Mouse (Mus musculus) heart, postnatal 0 days (tissue): ENCODE data around the gene Nrxn2. TPM values are rescaled to one million over a fixed set of nuclear protein-coding genes. Genes with fewer than 3 reads are reported as not detected.

Experiments used
- ATAC-seq: fragments of 200-750 bp; cut with Nextera tagmentation; 2 replicates; pipeline ENCODE4 v1.8.0; 2017; ENCODE audit warnings: low read depth, moderate number of reproducible peaks, moderate library complexity; ENCODE audit not compliant: insufficient read depth
- DNase-seq: peaks from one replicate; pipeline ENCODE4 v3.0.0-alpha.2; 2016; ENCODE audit warnings: low spot score
- H3K27ac ChIP-seq: fragments of 300-500 bp; sonication (generic); 2 replicates; pipeline ENCODE4 v1.5.1; 2014; ENCODE audit warnings: low read depth, mild to moderate bottlenecking
- H3K27me3 ChIP-seq: fragments of 300-500 bp; sonication (generic); 2 replicates; pipeline ENCODE4 v1.6.1; 2014; ENCODE audit warnings: low read length, mixed read lengths; ENCODE audit not compliant: control insufficient read depth, insufficient read depth
- H3K36me3 ChIP-seq: fragments of 300-500 bp; sonication (generic); replicated peaks from 2 replicates; pipeline ENCODE4 v1.6.1; 2014; ENCODE audit warnings: low read length, mixed read lengths; ENCODE audit not compliant: control insufficient read depth, insufficient read depth
- H3K4me1 ChIP-seq: fragments of 300-500 bp; sonication (generic); 2 replicates; pipeline ENCODE4 v1.6.1; 2014; ENCODE audit warnings: antibody characterized with exemption; ENCODE audit not compliant: control insufficient read depth, insufficient read depth
- H3K4me2 ChIP-seq: fragments of 300-500 bp; sonication (generic); 2 replicates; pipeline ENCODE4 v1.6.1; 2014; ENCODE audit warnings: low read depth, mild to moderate bottlenecking, low read length, moderate library complexity
- H3K4me3 ChIP-seq: fragments of 300-500 bp; sonication (generic); 2 replicates; pipeline ENCODE4 v1.5.1; 2014; ENCODE audit warnings: low read depth, low read length
- H3K9ac ChIP-seq: fragments of 300-500 bp; sonication (generic); replicated peaks from 2 replicates; pipeline ENCODE4 v1.6.1; 2014; ENCODE audit warnings: low read depth, low read length, mixed read lengths
- H3K9me3 ChIP-seq: fragments of 300-500 bp; sonication (generic); replicated peaks from 2 replicates; pipeline ENCODE4 v1.6.1; 2016; ENCODE audit warnings: low read length; ENCODE audit not compliant: control insufficient read depth
- CTCF ChIP-seq: IDR thresholded peaks from 2 replicates; pipeline ENCODE4 v1.5.1; 2016; ENCODE audit warnings: antibody characterized with exemption, control low read depth, low read depth
- EP300 ChIP-seq: IDR thresholded peaks from 2 replicates; pipeline ENCODE4 v1.6.1; 2016; ENCODE audit warnings: antibody characterized with exemption, low read depth
- WGBS: fragments of 180-500 bp; shearing (Covaris S2); extraction: QIAGEN DNeasy Blood & Tissue Kit; methylation state at CpG from one replicate; pipeline ENCODE4 v1.1.7; 2014; 5-methylcytosine and 5-hydroxymethylcytosine counted together
- polyA plus RNA-seq: library from polyadenylated mRNA; unstranded; fragments of >200 nt; fragmentation: Nextera tagmentation; extraction: Ambion mirVana; gene quantifications from 2 replicates; pipeline ENCODE4 v1.2.1, GENCODE M21; 2015
- total RNA-seq: library from RNA; depleted of rRNA; stranded (reverse); fragments of >200 nt; gene quantifications from 2 replicates; pipeline ENCODE4 v1.2.3, GENCODE M21; 2014; ENCODE audit warnings: low replicate concordance

The Nrxn2 gene
- total and polyA plus RNA-seq, 2 experiments from 2014 or later, result 0.68 TPM; not detected in 1

DNA sequence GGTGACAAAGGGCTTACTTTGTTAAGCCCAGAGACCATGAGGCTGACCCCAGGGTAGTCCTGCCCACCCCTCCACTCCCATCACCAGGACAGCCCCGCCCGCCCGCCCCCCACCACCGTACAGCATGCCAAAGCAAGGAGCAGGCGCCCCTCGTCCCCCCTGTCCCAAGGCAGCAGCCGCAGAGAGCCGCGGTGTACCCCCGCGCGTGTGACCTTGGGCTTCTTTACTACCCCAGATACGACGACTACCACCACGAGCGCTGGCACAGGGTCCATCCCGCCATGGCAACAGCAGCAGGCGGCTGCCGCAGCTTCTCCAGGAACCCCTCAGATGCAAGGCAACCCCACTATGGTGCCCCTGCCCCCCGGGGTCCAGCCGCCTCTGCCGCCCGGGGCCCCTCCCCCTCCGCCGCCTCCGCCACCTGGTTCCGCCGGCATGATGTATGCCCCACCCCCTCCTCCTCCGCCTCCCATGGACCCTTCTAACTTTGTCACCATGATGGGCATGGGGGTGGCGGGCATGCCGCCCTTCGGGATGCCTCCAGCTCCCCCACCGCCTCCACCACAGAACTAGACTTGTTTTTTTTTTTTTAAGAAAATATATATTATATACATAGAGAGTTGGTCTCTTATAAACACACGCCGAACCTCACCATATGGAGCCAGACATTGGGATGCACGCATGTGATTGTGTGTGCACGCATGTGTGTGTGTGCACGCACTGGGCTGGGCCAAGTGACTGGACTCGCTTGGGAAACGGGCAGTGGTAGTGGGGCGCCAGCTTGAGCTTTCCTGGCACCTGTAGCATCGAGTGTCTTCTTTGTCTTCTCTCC lies 42.9 kb upstream of the Nrxn2 start:
- 93% methylated on average over 35 of the region's 42 CpGs for WGBS

GRCm38 (mm10) chr19:6376255-6376564 lies 42.3 kb upstream of the Nrxn2 start:
- no peaks in the 10 kb centered on the region for H3K9me3 ChIP-seq
- no peak overlapping the region for H3K4me2 ChIP-seq
- H3K4me1 ChIP-seq, result peaks cover 17% of the 10 kb centered on the region; the same call in 1 of the 2 replicates
- TF ChIP-seq EP300 (no peak), CTCF (peak; percentile 66)
- peaks cover 68% of the 10 kb centered on the region for H3K36me3 ChIP-seq
- no peak overlapping the region for H3K9ac ChIP-seq
- 71% methylated on average over 14 of the region's 14 CpGs for WGBS
- no peaks in the 10 kb centered on the region for H3K27me3 ChIP-seq
- DNase-seq (no peak), ATAC-seq (no peak)
- H3K4me3 ChIP-seq, result no peak overlapping the region
- no peak overlapping the region for H3K27ac ChIP-seq

More for the DNA sequence above, 42.9 kb upstream of the Nrxn2 start:
- no peak overlapping the region for H3K4me2 ChIP-seq
- no peak overlapping the region for H3K4me3 ChIP-seq
- no peak overlapping the region for H3K9ac ChIP-seq
- peaks cover 17% of the 10 kb centered on the region; the same call in 1 of the 2 replicates for H3K4me1 ChIP-seq
- no peaks in the 10 kb centered on the region for H3K27me3 ChIP-seq
- no peak for DNase-seq
- no peaks in the 10 kb centered on the region for H3K9me3 ChIP-seq
- no peak for ATAC-seq
- TF ChIP-seq CTCF (no peak), EP300 (no peak)
- no peak overlapping the region for H3K27ac ChIP-seq
- peaks cover 73% of the 10 kb centered on the region for H3K36me3 ChIP-seq

DNA sequence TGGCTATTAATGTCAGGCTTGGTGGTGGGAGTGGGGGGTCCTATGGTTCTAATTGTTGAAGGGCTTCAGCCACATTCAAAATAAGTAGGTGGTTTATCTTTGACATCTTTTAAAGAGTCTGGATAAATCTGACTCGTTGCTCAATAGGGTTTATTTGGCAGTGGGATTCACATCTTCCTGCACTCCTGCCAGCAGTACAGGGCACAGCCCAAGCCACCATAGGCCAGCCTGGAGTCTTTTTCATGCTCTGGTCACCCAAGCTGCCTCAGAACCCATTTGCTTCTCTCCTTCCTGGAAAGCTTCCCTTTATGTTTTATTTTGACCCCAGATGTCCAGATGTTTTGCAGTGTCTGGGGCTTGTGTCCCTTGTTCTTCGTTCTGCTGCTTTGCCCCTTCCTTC lies 41.9 kb upstream of the Nrxn2 start:
- TF ChIP-seq EP300 (no peak), CTCF (no peak)
- no peak overlapping the region for H3K4me2 ChIP-seq
- H3K4me1 ChIP-seq, result peaks cover 17% of the 10 kb centered on the region; the same call in 1 of the 2 replicates
- peaks cover 63% of the 10 kb centered on the region for H3K36me3 ChIP-seq
- ATAC-seq, result no peak
- WGBS, result 50% methylated on average over 2 of the region's 2 CpGs
- DNase-seq, result no peak
- H3K9ac ChIP-seq, result no peak overlapping the region
- H3K27me3 ChIP-seq, result no peaks in the 10 kb centered on the region
- H3K4me3 ChIP-seq, result no peak overlapping the region
- no peaks in the 10 kb centered on the region for H3K9me3 ChIP-seq
- H3K27ac ChIP-seq, result peak overlapping the region; percentile 61; the same call in 1 of the 2 replicates

DNA sequence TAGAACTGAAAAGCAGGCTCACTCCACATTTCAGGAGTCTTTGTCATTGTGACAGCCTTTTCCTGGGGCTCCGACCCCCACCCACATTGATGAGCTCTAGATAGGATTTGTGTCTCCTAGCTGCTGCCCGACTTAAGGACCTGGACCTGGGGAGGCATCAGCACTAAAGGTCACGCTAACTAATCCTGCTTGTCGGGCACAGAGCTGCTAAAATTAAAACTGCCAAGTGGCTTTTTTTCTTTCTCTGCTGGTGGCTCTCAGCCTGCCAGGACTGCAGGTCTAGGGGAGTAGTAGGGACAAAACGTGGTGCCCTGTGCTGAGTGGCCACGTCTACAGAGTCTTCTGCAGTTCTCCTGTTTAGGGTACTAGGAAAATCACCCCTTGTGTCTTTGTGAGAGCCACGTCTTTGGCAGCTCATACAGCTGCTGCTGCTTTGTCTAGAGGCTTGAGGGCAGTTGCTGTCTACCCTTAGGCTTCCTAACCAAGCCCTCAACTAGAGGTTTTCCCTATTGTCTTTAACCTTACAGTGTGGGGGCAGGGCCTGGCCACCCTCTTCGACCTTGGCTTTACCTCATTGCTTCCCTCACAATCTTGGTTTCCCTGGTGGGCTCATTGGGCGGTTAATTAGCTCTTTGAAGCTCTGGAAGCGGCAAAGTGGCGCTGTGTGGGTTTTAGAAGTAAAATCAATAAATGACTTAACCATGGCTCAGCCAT lies 41.0 kb upstream of the Nrxn2 start:
- ATAC-seq (0 out of 2 replicates have a peak, but pooled peaks have one; percentile 19), DNase-seq (peak; percentile 39)
- Histone ChIP-seq H3K9me3 (no peaks in the 10 kb centered on the region), H3K36me3 (peaks cover 55% of the 10 kb centered on the region), H3K27ac (peak overlapping the region; percentile 61), H3K4me3 (no peak overlapping the region), H3K4me2 (no peak overlapping the region), H3K27me3 (no peaks in the 10 kb centered on the region), H3K9ac (no peak overlapping the region), H3K4me1 (peaks cover 23% of the 10 kb centered on the region)
- 61% methylated on average over 11 of the region's 11 CpGs for WGBS
- TF ChIP-seq EP300 (no peak), CTCF (no peak)

GRCm38 (mm10) chr19:6380411-6381166 lies 37.9 kb upstream of the Nrxn2 start:
- Histone ChIP-seq H3K27me3 (no peaks in the 10 kb centered on the region), H3K4me1 (peaks cover 40% of the 10 kb centered on the region), H3K4me3 (no peak overlapping the region), H3K36me3 (peaks cover 25% of the 10 kb centered on the region), H3K9me3 (no peaks in the 10 kb centered on the region), H3K27ac (no peak overlapping the region), H3K4me2 (no peak overlapping the region), H3K9ac (no peak overlapping the region)
- no peak for TF ChIP-seq EP300
- TF ChIP-seq CTCF, result no peak
- 90% methylated on average over 9 of the region's 9 CpGs for WGBS
- ATAC-seq (no peak), DNase-seq (no peak)
